Mouse (Mus musculus) forebrain, embryonic 10.5 days (tissue): ENCODE results near the gene Smad3. TPM values are rescaled to one million over a fixed set of nuclear protein-coding genes. Genes with fewer than 3 reads are reported as not detected.

Source experiments
- DNase-seq: peaks from one replicate; pipeline ENCODE4 v3.0.0-alpha.2; 2017; ENCODE audit warnings: low spot score; ENCODE audit errors: extremely low spot score
- H3K27ac ChIP-seq: fragments of 300-500 bp; sonication (generic); 2 replicates; pipeline ENCODE4 v1.5.1; 2016; ENCODE audit warnings: mild to moderate bottlenecking
- H3K27me3 ChIP-seq: fragments of 300-500 bp; sonication (generic); 2 replicates; pipeline ENCODE4 v1.6.1; 2016; ENCODE audit warnings: mild to moderate bottlenecking; ENCODE audit not compliant: poor library complexity, severe bottlenecking
- H3K36me3 ChIP-seq: fragments of 300-500 bp; sonication (generic); replicated peaks from 2 replicates; pipeline ENCODE4 v1.6.1; 2016; ENCODE audit warnings: mild to moderate bottlenecking, moderate library complexity
- H3K4me1 ChIP-seq: fragments of 300-500 bp; sonication (generic); 2 replicates; pipeline ENCODE4 v1.6.1; 2016
- H3K4me3 ChIP-seq: fragments of 300-500 bp; sonication (generic); 2 replicates; pipeline ENCODE4 v1.5.1; 2016; ENCODE audit warnings: mild to moderate bottlenecking, moderate library complexity
- H3K9me3 ChIP-seq: fragments of 300-500 bp; sonication (generic); 2 replicates; pipeline ENCODE4 v1.6.1; 2016; ENCODE audit warnings: mild to moderate bottlenecking, moderate library complexity
- WGBS: fragments of 180-500 bp; shearing (Covaris S2); methylation state at CpG from one replicate; pipeline ENCODE4 v1.1.7; 2016; 5-methylcytosine and 5-hydroxymethylcytosine counted together
- polyA plus RNA-seq: library from polyadenylated mRNA; unstranded; fragments of >200 nt; fragmentation: Nextera tagmentation; extraction: Ambion mirVana; gene quantifications from 2 replicates; pipeline ENCODE4 v1.2.1, GENCODE M21; 2016

Gene Smad3
- polyA plus RNA-seq, 1 experiment from 2014 or later: 25.5 TPM

- DNase-seq: no peak
- Histone ChIP-seq H3K4me1 (peaks cover 41% of the 10 kb centered on the region), H3K36me3 (peaks cover 31% of the 10 kb centered on the region), H3K27ac (no peak overlapping the region), H3K9me3 (peaks cover 2% of the 10 kb centered on the region; the same call in 1 of the 2 replicates), H3K27me3 (no peaks in the 10 kb centered on the region), H3K4me3 (no peak overlapping the region)
- WGBS: 73% methylated on average over 8 of the region's 8 CpGs
These were observed 84.8 kb downstream of the Smad3 start for GRCm38 (mm10) chr9:63672797-63673493.

GRCm38 (mm10) chr9:63669816-63670215 is 88.0 kb downstream of the Smad3 start:
- no peak overlapping the region for H3K27ac ChIP-seq
- peaks cover 68% of the 10 kb centered on the region for H3K4me1 ChIP-seq
- DNase-seq: no peak
- no peak overlapping the region for H3K4me3 ChIP-seq
- peaks cover 53% of the 10 kb centered on the region for H3K36me3 ChIP-seq
- H3K9me3 ChIP-seq: peaks cover 2% of the 10 kb centered on the region; the same call in 1 of the 2 replicates
- 95% methylated on average over 7 of the region's 7 CpGs for WGBS
- no peaks in the 10 kb centered on the region for H3K27me3 ChIP-seq

- Histone ChIP-seq H3K4me3 (no peak overlapping the region), H3K36me3 (peaks cover 59% of the 10 kb centered on the region), H3K27me3 (no peaks in the 10 kb centered on the region), H3K4me1 (peaks cover 75% of the 10 kb centered on the region), H3K27ac (peak overlapping the region; percentile 53; the same call in 1 of the 2 replicates), H3K9me3 (peaks cover 2% of the 10 kb centered on the region; the same call in 1 of the 2 replicates)
- no peak for DNase-seq
- WGBS: 65% methylated on average over 1 of the region's 1 CpGs
These were observed 89.2 kb downstream of the Smad3 start for GRCm38 (mm10) chr9:63668621-63669020.

- H3K27ac ChIP-seq: peak overlapping the region; percentile 53; the same call in 1 of the 2 replicates
- H3K9me3 ChIP-seq: peaks cover 2% of the 10 kb centered on the region; the same call in 1 of the 2 replicates
- H3K27me3 ChIP-seq: no peaks in the 10 kb centered on the region
- H3K4me1 ChIP-seq: peaks cover 70% of the 10 kb centered on the region
- no peak for DNase-seq
- H3K36me3 ChIP-seq: peaks cover 68% of the 10 kb centered on the region
- H3K4me3 ChIP-seq: no peak overlapping the region
- 91% methylated on average over 8 of the region's 8 CpGs for WGBS
These were observed 90.4 kb downstream of the Smad3 start for GRCm38 (mm10) chr9:63667373-63667724.

GRCm38 (mm10) chr9:63666612-63667372 is 91.0 kb downstream of the Smad3 start:
- Histone ChIP-seq H3K4me1 (peaks cover 67% of the 10 kb centered on the region), H3K36me3 (peaks cover 73% of the 10 kb centered on the region), H3K9me3 (peaks cover 2% of the 10 kb centered on the region; the same call in 1 of the 2 replicates), H3K27me3 (no peaks in the 10 kb centered on the region), H3K4me3 (no peak overlapping the region), H3K27ac (peak overlapping the region; percentile 45)
- 80% methylated on average over 18 of the region's 18 CpGs for WGBS
- no peak for DNase-seq

- H3K4me1 ChIP-seq: peaks cover 67% of the 10 kb centered on the region
- 64% methylated on average over 13 of the region's 13 CpGs for WGBS
- H3K4me3 ChIP-seq: no peak overlapping the region
- peak overlapping the region; percentile 76 for H3K27ac ChIP-seq
- no peaks in the 10 kb centered on the region for H3K27me3 ChIP-seq
- H3K36me3 ChIP-seq: peaks cover 80% of the 10 kb centered on the region
- peak; percentile 25 for DNase-seq
- no peaks in the 10 kb centered on the region for H3K9me3 ChIP-seq
These were observed 92.8 kb downstream of the Smad3 start for GRCm38 (mm10) chr9:63664792-63665646.

- Histone ChIP-seq H3K27ac (peak overlapping the region; percentile 76; the same call in 1 of the 2 replicates), H3K27me3 (no peaks in the 10 kb centered on the region), H3K9me3 (no peaks in the 10 kb centered on the region), H3K4me3 (no peak overlapping the region), H3K4me1 (peaks cover 65% of the 10 kb centered on the region), H3K36me3 (peaks cover 87% of the 10 kb centered on the region)
- 73% methylated on average over 2 of the region's 2 CpGs for WGBS
- DNase-seq: no peak
These were observed 93.5 kb downstream of the Smad3 start for GRCm38 (mm10) chr9:63664300-63664745.

- DNase-seq: no peak
- no peak overlapping the region for H3K4me3 ChIP-seq
- peaks cover 56% of the 10 kb centered on the region for H3K4me1 ChIP-seq
- WGBS: 67% methylated on average over 10 of the region's 10 CpGs
- no peaks in the 10 kb centered on the region for H3K9me3 ChIP-seq
- peaks cover 98% of the 10 kb centered on the region for H3K36me3 ChIP-seq
- H3K27me3 ChIP-seq: no peaks in the 10 kb centered on the region
- H3K27ac ChIP-seq: 0 out of 2 replicates have a peak overlapping the region, but pooled peaks have one; percentile 6
These were observed 94.6 kb downstream of the Smad3 start for GRCm38 (mm10) chr9:63663222-63663621.

- no peak overlapping the region for H3K27ac ChIP-seq
- peaks cover 51% of the 10 kb centered on the region for H3K4me1 ChIP-seq
These were observed 95.0 kb downstream of the Smad3 start for GRCm38 (mm10) chr9:63662759-63663158.

GRCm38 (mm10) chr9:63660691-63661090 is 97.1 kb downstream of the Smad3 start:
- Histone ChIP-seq H3K9me3 (no peaks in the 10 kb centered on the region), H3K27me3 (no peaks in the 10 kb centered on the region), H3K4me1 (peaks cover 34% of the 10 kb centered on the region), H3K36me3 (peaks cover 98% of the 10 kb centered on the region), H3K27ac (no peak overlapping the region), H3K4me3 (no peak overlapping the region)
- DNase-seq: no peak
- 95% methylated on average over 3 of the region's 3 CpGs for WGBS

More at GRCm38 (mm10) chr9:63662759-63663158, 95.0 kb downstream of the Smad3 start:
- Histone ChIP-seq H3K4me3 (no peak overlapping the region), H3K27me3 (no peaks in the 10 kb centered on the region), H3K36me3 (peaks cover 99% of the 10 kb centered on the region), H3K9me3 (no peaks in the 10 kb centered on the region)
- no peak for DNase-seq
- 85% methylated on average over 7 of the region's 7 CpGs for WGBS

GRCm38 (mm10) chr9:63660061-63660460 is 97.7 kb downstream of the Smad3 start:
- WGBS: 93% methylated on average over 4 of the region's 4 CpGs
- DNase-seq: no peak
- peaks cover 98% of the 10 kb centered on the region for H3K36me3 ChIP-seq
- no peaks in the 10 kb centered on the region for H3K27me3 ChIP-seq
- H3K9me3 ChIP-seq: no peaks in the 10 kb centered on the region
- H3K4me3 ChIP-seq: no peak overlapping the region
- H3K4me1 ChIP-seq: peaks cover 33% of the 10 kb centered on the region
- no peak overlapping the region for H3K27ac ChIP-seq

GRCm38 (mm10) chr9:63658970-63659371 is 98.8 kb downstream of the Smad3 start:
- H3K4me1 ChIP-seq: peaks cover 30% of the 10 kb centered on the region
- 0 out of 2 replicates have a peak overlapping the region, but pooled peaks have one; percentile 3 for H3K27ac ChIP-seq
- H3K36me3 ChIP-seq: peaks cover 99% of the 10 kb centered on the region
- H3K27me3 ChIP-seq: no peaks in the 10 kb centered on the region
- WGBS: 82% methylated on average over 5 of the region's 5 CpGs
- no peaks in the 10 kb centered on the region for H3K9me3 ChIP-seq
- no peak overlapping the region for H3K4me3 ChIP-seq
- no peak for DNase-seq
